Mouse (Mus musculus): Measurements from ENCODE around the gene Nexn.

- TF ChIP-seq GATA1 (IDR thresholded peaks at IDR 0.05; ENCODE audit: borderline replicate concordance, low read length) = no peak
- no peak for TF ChIP-seq FLI1 (IDR thresholded peaks at IDR 0.05; ENCODE audit: low read length)
Observed at GRCm38 (mm10) chr3:152203411-152203810, 62.7 kb downstream of the Nexn start.

All from megakaryocyte, embryonic 14.5 days (primary cell).